Mouse (Mus musculus): ENCODE measurements around the gene Rrp15.

The Rrp15 gene

DNA sequence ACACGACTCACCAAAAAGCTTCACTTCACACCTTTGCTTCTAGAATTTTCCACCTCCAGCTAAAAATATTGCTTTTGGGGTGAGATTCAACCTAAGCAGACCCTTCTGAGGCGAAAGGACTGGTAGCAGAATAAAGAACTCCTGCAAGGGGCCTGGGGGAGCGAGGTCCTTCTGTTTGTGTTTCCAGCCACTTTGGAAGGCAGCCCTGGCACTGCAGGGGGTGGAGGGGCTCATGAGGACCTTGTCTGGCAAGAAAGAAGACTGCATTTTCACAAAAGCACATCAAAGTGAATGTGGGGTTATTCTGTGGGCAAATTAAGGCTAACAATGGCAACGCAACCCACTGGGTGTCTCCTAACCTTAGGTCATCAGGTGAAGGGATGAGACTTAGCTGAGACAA is 76.0 kb downstream of the Rrp15 start:
- DNase-seq (ENCODE audit: low spot score in 2 of 2): no peak
